Mouse (Mus musculus) stomach, adult 2 months (tissue): Measurements from ENCODE around the gene Map3k7cl. TPM values are rescaled to one million over a fixed set of nuclear protein-coding genes. Genes with fewer than 3 reads are reported as not detected.

Experiments used
- polyA plus RNA-seq: library from polyadenylated mRNA; depleted of rRNA; stranded (reverse); fragments of >200 nt; gene quantifications from 2 replicates; pipeline ENCODE4 v1.2.3, GENCODE M21; 2012; rRNA removed

Map3k7cl gene
- 0.41 and 0.95 TPM in 2 replicates for polyA plus RNA-seq

GRCm38 (mm10) chr16:87552907-87553691, at the start of gene Map3k7cl:
Gene Map3k7cl (plus strand): TSS chr16:87553330.

Other genes starting within 250 kb of the Map3k7cl start
- gene N6amt1, start 199.1 kb upstream of the Map3k7cl start, polyA plus RNA-seq = 1.3 and 1.4 TPM in 2 replicates
- gene Ltn1, start 120.7 kb upstream of the Map3k7cl start, polyA plus RNA-seq = 0.55 and 0.68 TPM in 2 replicates
- gene Rwdd2b, start 112.8 kb upstream of the Map3k7cl start, polyA plus RNA-seq = 0.54 and 0.62 TPM in 2 replicates
- gene Usp16, start 98.6 kb upstream of the Map3k7cl start, polyA plus RNA-seq = 2.9 and 3.7 TPM in 2 replicates
- 3.8 and 4.2 TPM in 2 replicates for gene Cct8, start 57.5 kb upstream of the Map3k7cl start, polyA plus RNA-seq
- gene Bach1, start 145.6 kb downstream of the Map3k7cl start, polyA plus RNA-seq = 2.2 and 2.5 TPM in 2 replicates